9 mouse cellular contexts compared by ENCODE assay signal in genomic region chr9:44510872-44511601, GRCm38 (mm10). TPM values are rescaled to one million over a fixed set of nuclear protein-coding genes. Genes with fewer than 3 reads are reported as not detected.
DNase-seq lines count a peak whose midpoint lies in the region; ATAC-seq lines count a peak whose summit lies in the region.
"Had no signal": no experiment of that assay in that cellular context is flagged by ENCODE, and none has a peak within 500 bp of the region (broad histone marks: within the 10 kb centered on the region; RNA-seq: fewer than 3 reads in every experiment).

No protein-coding gene starts in this region.

- no peaks in the 10 kb centered on the region for H3K27me3 ChIP-seq in kidney, embryonic 14.5 days (ENCODE audit: control insufficient read depth, insufficient read depth, low read length)
- no peaks in the 10 kb centered on the region for H3K27me3 ChIP-seq in neural tube, embryonic 14.5 days (ENCODE audit: control insufficient read depth, insufficient read depth, low read length)

- no peak overlapping the region for H3K4me2 ChIP-seq in kidney, embryonic 14.5 days (replicated peaks; ENCODE audit: low read depth, low read length)
- no peak overlapping the region for H3K4me2 ChIP-seq in neural tube, embryonic 14.5 days (ENCODE audit: low read depth, low read length)

- DNase-seq in frontal cortex, postnatal 25 days (ENCODE audit: low spot score in 2 of 2) = no peak
- peak; percentile 33 for DNase-seq in right cerebral cortex, postnatal 25 days
- no peak for DNase-seq in right cerebral cortex, postnatal 36 days (ENCODE audit: low spot score in 2 of 2)
- DNase-seq in frontal cortex, postnatal 10 days (ENCODE audit: low spot score in 2 of 2) = peak; percentile 47 to 52
- DNase-seq in urinary bladder, postnatal 10 days (ENCODE audit: low spot score) = no peak

- no peak overlapping the region for H3K9ac ChIP-seq in kidney, embryonic 14.5 days (ENCODE audit: low read depth, low read length)
- H3K9ac ChIP-seq in neural tube, embryonic 14.5 days (replicated peaks; ENCODE audit: low read depth, low read length) = 0 out of 2 replicates have a peak overlapping the region, but pooled peaks have one; percentile 11
- H3K9ac ChIP-seq: liver, embryonic 14.5 days had no signal

- 0 out of 2 replicates have a peak, but pooled peaks have one; percentile 7 for ATAC-seq in frontal cortex, adult (ENCODE audit: low TSS enrichment)
- 0 out of 2 replicates have a peak, but pooled peaks have one; percentile 6 for ATAC-seq in kidney, embryonic 14.5 days (ENCODE audit: low FRiP score, low TSS enrichment)
- no peak for ATAC-seq in neural tube, embryonic 14.5 days (ENCODE audit: low read depth)

- no peak overlapping the region for H3K27ac ChIP-seq in kidney, embryonic 14.5 days (ENCODE audit: low read depth, low read length)
- peak overlapping the region; percentile 45; the same call in 1 of the 2 replicates for H3K27ac ChIP-seq in neural tube, embryonic 14.5 days (ENCODE audit: low read depth, low read length)
- H3K27ac ChIP-seq: liver, embryonic 14.5 days had no signal

- no peaks in the 10 kb centered on the region for H3K9me3 ChIP-seq in kidney, embryonic 14.5 days (ENCODE audit: control insufficient read depth, low read length)
- H3K9me3 ChIP-seq in neural tube, embryonic 14.5 days (ENCODE audit: control insufficient read depth, low read length) = no peaks in the 10 kb centered on the region

- peaks cover 34% of the 10 kb centered on the region for H3K36me3 ChIP-seq in kidney, embryonic 14.5 days (ENCODE audit: control insufficient read depth, insufficient read depth, low read length)
- H3K36me3 ChIP-seq in neural tube, embryonic 14.5 days (ENCODE audit: control insufficient read depth, insufficient read depth, low read length) = peaks cover 24% of the 10 kb centered on the region

- no peak overlapping the region for H3K4me3 ChIP-seq in kidney, embryonic 14.5 days (ENCODE audit: low read length)
- no peak overlapping the region for H3K4me3 ChIP-seq in neural tube, embryonic 14.5 days (ENCODE audit: low read depth, low read length)

- WGBS in kidney, embryonic 14.5 days = 62% methylated on average over 5 of the region's 5 CpGs
- WGBS in neural tube, embryonic 14.5 days = 83% methylated on average over 5 of the region's 5 CpGs

- H3K4me1 ChIP-seq in kidney, embryonic 14.5 days (ENCODE audit: control insufficient read depth, insufficient read depth, low read length) = peaks cover 18% of the 10 kb centered on the region
- peaks cover 17% of the 10 kb centered on the region for H3K4me1 ChIP-seq in neural tube, embryonic 14.5 days (ENCODE audit: control insufficient read depth, insufficient read depth, low read length)

RNA-seq across cellular contexts. Expression of gene Bcl9l, which starts 28.4 kb away (rescaled TPM):
- 14.5 and 14.6 TPM in 2 replicates for polyA plus RNA-seq in kidney, embryonic 14.5 days (2014; fragmentation: Nextera tagmentation; extraction: Ambion mirVana)
- 11.5 and 12.3 TPM in 2 replicates for polyA plus RNA-seq in neural tube, embryonic 14.5 days (2014; fragmentation: Nextera tagmentation; extraction: Ambion mirVana)

RNA-seq across cellular contexts. Expression of gene Cxcr5, which starts 50.6 kb away (rescaled TPM):
- polyA plus RNA-seq in kidney, embryonic 14.5 days (2014; fragmentation: Nextera tagmentation; extraction: Ambion mirVana) = not detected in 2 replicates
- not detected in 2 replicates for polyA plus RNA-seq in neural tube, embryonic 14.5 days (2014; fragmentation: Nextera tagmentation; extraction: Ambion mirVana)

RNA-seq across cellular contexts. Expression of gene Upk2, which starts 56.3 kb away (rescaled TPM):
- 0.30 and 0.39 TPM in 2 replicates for polyA plus RNA-seq in kidney, embryonic 14.5 days (2014; fragmentation: Nextera tagmentation; extraction: Ambion mirVana)
- not detected in 2 replicates for polyA plus RNA-seq in neural tube, embryonic 14.5 days (2014; fragmentation: Nextera tagmentation; extraction: Ambion mirVana)
- polyA plus RNA-seq: liver, embryonic 14.5 days had no signal

Comparison
In these comparisons a context has a peak if more than half of its experiments do, and no peak if none do; other contexts are left out.
1. DNase-seq: peak in right cerebral cortex, postnatal 25 days (single experiment) and frontal cortex, postnatal 10 days (2 of 2); none in frontal cortex, postnatal 25 days (0 of 2), right cerebral cortex, postnatal 36 days (0 of 2) and urinary bladder, postnatal 10 days (single experiment).